Mouse (Mus musculus): ENCODE data around the gene Zfand3. TPM values are rescaled to one million over a fixed set of nuclear protein-coding genes. Genes with fewer than 3 reads are reported as not detected.

Gene Zfand3
- polyA plus RNA-seq, 2 experiments = 9.6 to 19.2 TPM

GRCm38 (mm10) chr17:30187154-30187553 lies 182.6 kb downstream of the Zfand3 start:
- no peak overlapping the region for H3K9ac ChIP-seq (replicated peaks)
- no peak for TF ChIP-seq CTCF (IDR thresholded peaks at IDR 0.05; ENCODE audit: low read depth)
- TF ChIP-seq EP300 (IDR thresholded peaks at IDR 0.05; ENCODE audit: low read depth) = no peak
- no peak for ATAC-seq (ENCODE audit: insufficient read depth)
- WGBS (ENCODE audit: insufficient replicate concordance) = 72% methylated on average over 6 of the region's 6 CpGs
- no peaks in the 10 kb centered on the region for H3K27me3 ChIP-seq (ENCODE audit: control insufficient read depth, insufficient read depth, low read length)
- no peak overlapping the region for H3K27ac ChIP-seq
- H3K4me1 ChIP-seq (replicated peaks; ENCODE audit: control insufficient read depth in 2 of 2, insufficient read depth in 2 of 2, low read length in 1 of 2) = no peaks in the 10 kb centered on the region
- no peaks in the 10 kb centered on the region for H3K36me3 ChIP-seq (replicated peaks; ENCODE audit: control insufficient read depth, insufficient read depth, low read depth)
- H3K9me3 ChIP-seq (ENCODE audit: control insufficient read depth, low read length) = no peaks in the 10 kb centered on the region
- no peak for DNase-seq (ENCODE audit: low read depth in 3 of 3, low spot score in 3 of 3)
- H3K4me2 ChIP-seq (ENCODE audit: low read depth) = no peak overlapping the region
- no peak overlapping the region for H3K4me3 ChIP-seq (ENCODE audit: insufficient read depth in 1 of 2, low read depth in 2 of 2, low read length in 2 of 2)

GRCm38 (mm10) chr17:30187581-30187980 lies 183.0 kb downstream of the Zfand3 start:
- H3K36me3 ChIP-seq (replicated peaks; ENCODE audit: control insufficient read depth, insufficient read depth, low read depth) = no peaks in the 10 kb centered on the region
- H3K9me3 ChIP-seq (ENCODE audit: control insufficient read depth, low read length) = no peaks in the 10 kb centered on the region
- no peak for DNase-seq (ENCODE audit: low read depth in 3 of 3, low spot score in 3 of 3)
- H3K4me2 ChIP-seq (ENCODE audit: low read depth) = no peak overlapping the region
- no peaks in the 10 kb centered on the region for H3K4me1 ChIP-seq (replicated peaks; ENCODE audit: control insufficient read depth in 2 of 2, insufficient read depth in 2 of 2, low read length in 1 of 2)
- no peak overlapping the region for H3K27ac ChIP-seq
- no peak for ATAC-seq (ENCODE audit: insufficient read depth)
- WGBS (ENCODE audit: insufficient replicate concordance) = 65% methylated on average over 5 of the region's 5 CpGs
- no peak overlapping the region for H3K9ac ChIP-seq (replicated peaks)
- H3K27me3 ChIP-seq (ENCODE audit: control insufficient read depth, insufficient read depth, low read length) = no peaks in the 10 kb centered on the region
- H3K4me3 ChIP-seq (ENCODE audit: insufficient read depth in 1 of 2, low read depth in 2 of 2, low read length in 2 of 2) = no peak overlapping the region
- TF ChIP-seq EP300 (IDR thresholded peaks at IDR 0.05; ENCODE audit: low read depth) (no peak), CTCF (IDR thresholded peaks at IDR 0.05; ENCODE audit: low read depth) (no peak)

GRCm38 (mm10) chr17:30188031-30188981 lies 183.8 kb downstream of the Zfand3 start:
- ATAC-seq (ENCODE audit: insufficient read depth) (no peak), DNase-seq (ENCODE audit: low read depth in 3 of 3, low spot score in 3 of 3) (no peak)
- Histone ChIP-seq H3K4me2 (ENCODE audit: low read depth) (no peak overlapping the region), H3K9me3 (ENCODE audit: control insufficient read depth, low read length) (no peaks in the 10 kb centered on the region), H3K36me3 (replicated peaks; ENCODE audit: control insufficient read depth, insufficient read depth, low read depth) (no peaks in the 10 kb centered on the region), H3K9ac (replicated peaks) (no peak overlapping the region), H3K4me1 (replicated peaks; ENCODE audit: control insufficient read depth in 2 of 2, insufficient read depth in 2 of 2, low read length in 1 of 2) (no peaks in the 10 kb centered on the region), H3K27ac (no peak overlapping the region), H3K27me3 (ENCODE audit: control insufficient read depth, insufficient read depth, low read length) (no peaks in the 10 kb centered on the region), H3K4me3 (ENCODE audit: insufficient read depth in 1 of 2, low read depth in 2 of 2, low read length in 2 of 2) (no peak overlapping the region)
- 65% methylated on average over 20 of the region's 20 CpGs for WGBS (ENCODE audit: insufficient replicate concordance)
- TF ChIP-seq EP300 (IDR thresholded peaks at IDR 0.05; ENCODE audit: low read depth) (no peak), CTCF (IDR thresholded peaks at IDR 0.05; ENCODE audit: low read depth) (no peak)

GRCm38 (mm10) chr17:30191097-30191640 lies 186.6 kb downstream of the Zfand3 start:
- DNase-seq (ENCODE audit: low read depth in 3 of 3, low spot score in 3 of 3) (no peak), ATAC-seq (ENCODE audit: insufficient read depth) (no peak)
- Histone ChIP-seq H3K27me3 (ENCODE audit: control insufficient read depth, insufficient read depth, low read length) (no peaks in the 10 kb centered on the region), H3K9ac (replicated peaks) (no peak overlapping the region), H3K36me3 (replicated peaks; ENCODE audit: control insufficient read depth, insufficient read depth, low read depth) (no peaks in the 10 kb centered on the region), H3K4me2 (ENCODE audit: low read depth) (no peak overlapping the region), H3K9me3 (ENCODE audit: control insufficient read depth, low read length) (no peaks in the 10 kb centered on the region), H3K4me3 (ENCODE audit: insufficient read depth in 1 of 2, low read depth in 2 of 2, low read length in 2 of 2) (no peak overlapping the region), H3K27ac (no peak overlapping the region), H3K4me1 (replicated peaks; ENCODE audit: control insufficient read depth in 2 of 2, insufficient read depth in 2 of 2, low read length in 1 of 2) (no peaks in the 10 kb centered on the region)
- TF ChIP-seq CTCF (IDR thresholded peaks at IDR 0.05; ENCODE audit: low read depth) (no peak), EP300 (IDR thresholded peaks at IDR 0.05; ENCODE audit: low read depth) (no peak)
- 75% methylated on average over 11 of the region's 11 CpGs for WGBS (ENCODE audit: insufficient replicate concordance)

- TF ChIP-seq CTCF (IDR thresholded peaks at IDR 0.05; ENCODE audit: low read depth) (no peak), EP300 (IDR thresholded peaks at IDR 0.05; ENCODE audit: low read depth) (no peak)
Observed at GRCm38 (mm10) chr17:30192416-30193005, 188.0 kb downstream of the Zfand3 start.

More at GRCm38 (mm10) chr17:30192416-30193005, 188.0 kb downstream of the Zfand3 start:
- no peaks in the 10 kb centered on the region for H3K27me3 ChIP-seq (ENCODE audit: control insufficient read depth, insufficient read depth, low read length)
- no peak overlapping the region for H3K9ac ChIP-seq (replicated peaks)
- H3K4me3 ChIP-seq (ENCODE audit: insufficient read depth in 1 of 2, low read depth in 2 of 2, low read length in 2 of 2) = no peak overlapping the region
- 91% methylated on average over 26 of the region's 26 CpGs for WGBS (ENCODE audit: insufficient replicate concordance)
- H3K27ac ChIP-seq = no peak overlapping the region
- ATAC-seq (ENCODE audit: insufficient read depth) = no peak
- DNase-seq (ENCODE audit: low read depth in 3 of 3, low spot score in 3 of 3) = no peak
- no peaks in the 10 kb centered on the region for H3K9me3 ChIP-seq (ENCODE audit: control insufficient read depth, low read length)
- no peaks in the 10 kb centered on the region for H3K4me1 ChIP-seq (replicated peaks; ENCODE audit: control insufficient read depth in 2 of 2, insufficient read depth in 2 of 2, low read length in 1 of 2)
- no peak overlapping the region for H3K4me2 ChIP-seq (ENCODE audit: low read depth)
- no peaks in the 10 kb centered on the region for H3K36me3 ChIP-seq (replicated peaks; ENCODE audit: control insufficient read depth, insufficient read depth, low read depth)

Measured in liver, embryonic 14.5 days (tissue).